Mouse (Mus musculus) forebrain, embryonic 13.5 days (tissue): ENCODE data around the gene Tm6sf1. TPM values are rescaled to one million over a fixed set of nuclear protein-coding genes. Genes with fewer than 3 reads are reported as not detected.
A peak's percentile ranks its signal among the peaks of the same experiment; 100 is the strongest.

ENCODE experiments used
- ATAC-seq: fragments of 200-750 bp; cut with Nextera tagmentation; 2 replicates; pipeline ENCODE4 v1.8.0; 2017
- H3K27ac ChIP-seq: fragments of 300-500 bp; sonication (generic); 2 replicates; pipeline ENCODE4 v1.5.1; 2015; ENCODE audit warnings: inconsistent platforms, mild to moderate bottlenecking, moderate library complexity
- H3K27me3 ChIP-seq: fragments of 300-500 bp; sonication (generic); 2 replicates; pipeline ENCODE4 v1.6.1; 2015; ENCODE audit warnings: mild to moderate bottlenecking, inconsistent platforms
- H3K36me3 ChIP-seq: fragments of 300-500 bp; sonication (generic); 2 replicates; pipeline ENCODE4 v1.6.1; 2015; ENCODE audit warnings: mild to moderate bottlenecking, inconsistent platforms; ENCODE audit not compliant: poor library complexity, severe bottlenecking
- H3K4me1 ChIP-seq: fragments of 300-500 bp; sonication (generic); 2 replicates; pipeline ENCODE4 v1.6.1; 2015; ENCODE audit warnings: inconsistent platforms
- H3K4me2 ChIP-seq: fragments of 300-500 bp; sonication (generic); 2 replicates; pipeline ENCODE4 v1.6.1; 2015; ENCODE audit warnings: inconsistent platforms, mild to moderate bottlenecking, moderate library complexity
- H3K4me3 ChIP-seq: fragments of 300-500 bp; sonication (generic); 2 replicates; pipeline ENCODE4 v1.5.1; 2015; ENCODE audit warnings: mild to moderate bottlenecking, inconsistent platforms
- H3K9ac ChIP-seq: fragments of 300-500 bp; sonication (generic); 2 replicates; pipeline ENCODE4 v1.6.1; 2015; ENCODE audit warnings: mild to moderate bottlenecking, inconsistent platforms
- H3K9me3 ChIP-seq: fragments of 300-500 bp; sonication (generic); replicated peaks from 2 replicates; pipeline ENCODE4 v1.6.1; 2016; ENCODE audit warnings: inconsistent platforms
- WGBS: fragments of 180-500 bp; shearing (Covaris S2); methylation state at CpG from one replicate; pipeline ENCODE4 v1.1.7; 2015; 5-methylcytosine and 5-hydroxymethylcytosine counted together
- polyA plus RNA-seq: library from polyadenylated mRNA; unstranded; fragments of >200 nt; fragmentation: Nextera tagmentation; extraction: Ambion mirVana; gene quantifications from 2 replicates; pipeline ENCODE4 v1.2.1, GENCODE M21; 2015

Tm6sf1 gene
- polyA plus RNA-seq, 1 experiment from 2014 or later, result 8.8 TPM

GRCm38 (mm10) chr7:81904926-81905325 lies 46.1 kb downstream of the Tm6sf1 start:
- no peak for ATAC-seq
- H3K27me3 ChIP-seq, result no peaks in the 10 kb centered on the region
- H3K4me1 ChIP-seq, result 0 out of 2 replicates have a peak, but pooled peaks cover 4% of the 10 kb centered on the region
- 93% methylated on average over 2 of the region's 2 CpGs for WGBS
- 0 out of 2 replicates have a peak, but pooled peaks cover 5% of the 10 kb centered on the region for H3K36me3 ChIP-seq
- no peaks in the 10 kb centered on the region for H3K9me3 ChIP-seq
- no peak overlapping the region for H3K27ac ChIP-seq
- H3K9ac ChIP-seq, result no peak overlapping the region
- H3K4me2 ChIP-seq, result no peak overlapping the region
- H3K4me3 ChIP-seq, result no peak overlapping the region

DNA sequence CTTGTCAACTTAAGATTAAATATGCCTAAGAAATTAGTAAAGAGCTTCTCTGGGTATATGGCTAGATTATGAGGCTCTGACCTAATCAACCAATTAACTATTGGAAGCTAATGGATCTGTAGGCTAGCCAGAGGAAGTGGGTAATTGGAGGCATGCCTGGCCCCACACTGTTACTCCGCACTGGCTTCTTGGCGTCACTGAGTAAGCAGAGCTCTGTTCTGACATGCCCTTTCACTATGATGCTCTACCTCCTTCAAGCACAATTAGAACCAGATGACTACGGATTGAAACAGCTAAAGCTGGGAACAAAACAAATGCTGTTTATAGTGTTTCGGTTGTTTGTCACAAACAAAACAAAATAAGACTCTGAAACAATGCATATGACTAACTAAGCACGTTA lies 59.5 kb downstream of the Tm6sf1 start:
- Histone ChIP-seq H3K27me3 (no peaks in the 10 kb centered on the region), H3K4me1 (no peaks in the 10 kb centered on the region), H3K4me2 (no peak overlapping the region), H3K4me3 (no peak overlapping the region), H3K36me3 (no peaks in the 10 kb centered on the region), H3K27ac (no peak overlapping the region), H3K9me3 (no peaks in the 10 kb centered on the region), H3K9ac (no peak overlapping the region)
- no peak for ATAC-seq
- 64% methylated on average over 5 of the region's 5 CpGs for WGBS

GRCm38 (mm10) chr7:81920314-81920713 lies 61.5 kb downstream of the Tm6sf1 start:
- Histone ChIP-seq H3K36me3 (no peaks in the 10 kb centered on the region), H3K27ac (no peak overlapping the region), H3K27me3 (no peaks in the 10 kb centered on the region), H3K9me3 (no peaks in the 10 kb centered on the region), H3K9ac (no peak overlapping the region), H3K4me1 (no peaks in the 10 kb centered on the region), H3K4me3 (no peak overlapping the region), H3K4me2 (no peak overlapping the region)
- 82% methylated on average over 4 of the region's 4 CpGs for WGBS
- ATAC-seq, result no peak

DNA sequence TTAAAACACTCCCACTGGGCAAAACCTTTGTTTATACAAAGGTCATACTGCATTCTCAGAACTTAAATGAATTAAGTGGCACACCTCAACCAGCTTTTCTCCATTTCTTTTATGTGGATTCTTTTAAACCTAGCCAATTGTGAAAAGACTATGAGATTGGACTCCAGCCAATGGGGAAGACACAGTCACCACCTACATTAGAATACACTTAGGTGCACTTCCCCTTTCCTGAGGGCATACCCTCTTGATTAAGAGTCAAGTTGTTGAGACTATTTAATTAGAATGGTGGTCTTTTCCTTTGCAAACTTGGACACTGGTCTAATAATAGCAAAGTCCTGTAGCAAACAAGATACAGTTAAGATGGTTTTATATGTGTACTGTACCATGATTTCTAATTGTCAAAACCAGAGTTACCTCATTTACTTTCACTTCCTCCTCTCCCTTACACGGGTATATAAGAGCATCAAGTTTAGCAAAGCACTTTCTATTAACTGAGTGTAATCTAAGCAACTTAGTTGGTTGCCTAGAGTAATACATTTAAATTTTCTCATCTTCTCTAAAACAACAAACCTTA lies 62.7 kb downstream of the Tm6sf1 start:
- Histone ChIP-seq H3K9me3 (no peaks in the 10 kb centered on the region), H3K4me3 (no peak overlapping the region), H3K36me3 (no peaks in the 10 kb centered on the region), H3K27ac (no peak overlapping the region), H3K4me1 (no peaks in the 10 kb centered on the region), H3K4me2 (no peak overlapping the region), H3K27me3 (no peaks in the 10 kb centered on the region), H3K9ac (no peak overlapping the region)
- 75% methylated on average over 1 of the region's 1 CpGs for WGBS
- no peak for ATAC-seq

GRCm38 (mm10) chr7:81928998-81929397 lies 70.2 kb downstream of the Tm6sf1 start:
- H3K4me1 ChIP-seq, result peaks cover 46% of the 10 kb centered on the region

GRCm38 (mm10) chr7:81932521-81933045 lies 73.8 kb downstream of the Tm6sf1 start:
- Histone ChIP-seq H3K36me3 (no peaks in the 10 kb centered on the region), H3K9me3 (no peaks in the 10 kb centered on the region), H3K9ac (peak overlapping the region; percentile 98), H3K27me3 (no peaks in the 10 kb centered on the region), H3K27ac (no peak overlapping the region), H3K4me3 (peak overlapping the region; percentile 87), H3K4me2 (peak overlapping the region; percentile 75), H3K4me1 (peaks cover 51% of the 10 kb centered on the region)
- no peak for ATAC-seq
- WGBS, result 27% methylated on average over 5 of the region's 5 CpGs

More at GRCm38 (mm10) chr7:81928998-81929397, 70.2 kb downstream of the Tm6sf1 start:
- no peak overlapping the region for H3K9ac ChIP-seq
- no peaks in the 10 kb centered on the region for H3K27me3 ChIP-seq
- no peak overlapping the region for H3K4me2 ChIP-seq
- H3K4me3 ChIP-seq, result no peak overlapping the region
- no peak overlapping the region for H3K27ac ChIP-seq
- no peaks in the 10 kb centered on the region for H3K9me3 ChIP-seq
- ATAC-seq, result no peak
- 80% methylated on average over 7 of the region's 7 CpGs for WGBS
- H3K36me3 ChIP-seq, result no peaks in the 10 kb centered on the region

DNA sequence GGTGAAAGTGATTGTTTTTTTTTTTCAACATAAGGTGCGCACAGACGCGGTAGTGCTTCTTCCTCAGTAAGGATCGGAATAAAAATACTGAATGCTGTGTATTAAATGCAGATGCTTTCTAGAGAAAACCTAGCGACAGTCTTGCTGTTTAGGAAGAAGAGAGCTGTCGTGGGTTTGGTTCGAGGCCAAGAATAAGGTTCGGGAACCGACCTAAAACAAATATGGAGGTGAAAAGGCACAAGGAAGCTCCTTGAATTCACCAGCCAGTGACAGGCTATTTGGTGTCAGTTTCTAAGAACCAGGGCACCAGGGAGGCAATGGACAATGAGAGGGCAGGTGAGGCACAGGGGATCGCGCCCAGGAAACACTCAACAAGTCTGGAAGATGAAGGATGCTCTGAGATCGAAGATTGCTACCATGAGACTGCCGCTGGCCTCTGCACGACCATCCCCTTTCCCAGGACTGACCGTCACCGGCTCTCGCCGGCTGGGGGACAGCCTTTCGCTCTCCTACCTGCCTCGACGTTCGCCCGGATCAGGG lies 74.3 kb downstream of the Tm6sf1 start:
- no peak for ATAC-seq
- H3K4me1 ChIP-seq, result peaks cover 46% of the 10 kb centered on the region
- peak overlapping the region; percentile 99 for H3K27ac ChIP-seq
- no peaks in the 10 kb centered on the region for H3K9me3 ChIP-seq
- H3K9ac ChIP-seq, result peak overlapping the region; percentile 98
- peak overlapping the region; percentile 87 for H3K4me3 ChIP-seq
- peak overlapping the region; percentile 75 for H3K4me2 ChIP-seq
- H3K36me3 ChIP-seq, result no peaks in the 10 kb centered on the region
- WGBS, result 3% methylated on average over 23 of the region's 23 CpGs
- H3K27me3 ChIP-seq, result no peaks in the 10 kb centered on the region

- ATAC-seq, result peak; percentile 76
- peaks cover 40% of the 10 kb centered on the region for H3K4me1 ChIP-seq
- 0% methylated on average over 77 of the region's 103 CpGs for WGBS
Observed at GRCm38 (mm10) chr7:81933601-81934266, 74.9 kb downstream of the Tm6sf1 start.

More at GRCm38 (mm10) chr7:81933601-81934266, 74.9 kb downstream of the Tm6sf1 start:
- Histone ChIP-seq H3K4me3 (peak overlapping the region; percentile 87), H3K9ac (peak overlapping the region; percentile 98), H3K27me3 (no peaks in the 10 kb centered on the region), H3K9me3 (no peaks in the 10 kb centered on the region), H3K36me3 (no peaks in the 10 kb centered on the region), H3K27ac (peak overlapping the region; percentile 99), H3K4me2 (peak overlapping the region; percentile 75)

Other genes with a start within 250 kb of the Tm6sf1 start
- 25.7 and 27.8 TPM in 2 replicates for gene Homer2, start 151.5 kb upstream of the Tm6sf1 start, polyA plus RNA-seq
- 154 and 158 TPM in 2 replicates for gene Ramac, start 96.1 kb upstream of the Tm6sf1 start, polyA plus RNA-seq
- 47.8 and 49.8 TPM in 2 replicates for gene 3110040N11Rik, start 69.5 kb upstream of the Tm6sf1 start, polyA plus RNA-seq
- 86.0 and 86.9 TPM in 2 replicates for gene Btbd1, start 29.6 kb upstream of the Tm6sf1 start, polyA plus RNA-seq
- not detected in 2 replicates for gene Gm10160, start 3.2 kb upstream of the Tm6sf1 start, polyA plus RNA-seq
- 51.3 and 55.3 TPM in 2 replicates for gene Hdgfl3, start 75.5 kb downstream of the Tm6sf1 start, polyA plus RNA-seq
- gene Bnc1, start 133.3 kb downstream of the Tm6sf1 start, polyA plus RNA-seq, result not detected in 2 replicates